30 mouse cellular contexts compared by ENCODE assay signal in genomic region chr5:30415876-30416275, GRCm38 (mm10). TPM values are rescaled to one million over a fixed set of nuclear protein-coding genes. Genes with fewer than 3 reads are reported as not detected.
DNase-seq lines count a peak whose midpoint lies in the region; ATAC-seq lines count a peak whose summit lies in the region.
"Had no signal": no experiment of that assay in that cellular context is flagged by ENCODE, and none has a peak within 500 bp of the region (broad histone marks: within the 10 kb centered on the region; RNA-seq: fewer than 3 reads in every experiment).

No protein-coding gene starts in this region.

- no peak overlapping the region for H3K9ac ChIP-seq in hindbrain, embryonic 15.5 days
- no peak overlapping the region for H3K9ac ChIP-seq in hindbrain, embryonic 12.5 days
- H3K9ac ChIP-seq: embryonic facial prominence, embryonic 15.5 days; heart, embryonic 13.5 days; limb, embryonic 12.5 days; liver, embryonic 12.5 days had no signal

- no peak for ATAC-seq in hindbrain, embryonic 15.5 days (ENCODE audit: low FRiP score, low read depth)
- no peak for ATAC-seq in hindbrain, embryonic 12.5 days (ENCODE audit: low FRiP score)
- no peak for ATAC-seq in megakaryocyte progenitor cell, adult 5-6 weeks (replicated peaks; ENCODE audit: poor library complexity)
- ATAC-seq: CD4-positive, CD25-positive, alpha-beta regulatory T cell, adult 4 months; liver, embryonic 12.5 days had no signal

- no peak overlapping the region for H3K4me2 ChIP-seq in hindbrain, embryonic 15.5 days
- H3K4me2 ChIP-seq in hindbrain, embryonic 12.5 days (replicated peaks), result no peak overlapping the region
- H3K4me2 ChIP-seq: embryonic facial prominence, embryonic 15.5 days; heart, embryonic 13.5 days; limb, embryonic 12.5 days; liver, embryonic 12.5 days had no signal

- intact Hi-C loops in gastrocnemius, postnatal 36 days (cut with DNase I), result no loop called here

- H3K4me3 ChIP-seq in hindbrain, embryonic 15.5 days, result no peak overlapping the region
- H3K4me3 ChIP-seq in hindbrain, embryonic 12.5 days, result no peak overlapping the region
- H3K4me3 ChIP-seq: embryonic facial prominence, embryonic 15.5 days; heart, embryonic 13.5 days; limb, embryonic 12.5 days; liver, embryonic 12.5 days; midbrain, embryonic 10.5 days had no signal

- H3K27me3 ChIP-seq in hindbrain, embryonic 15.5 days, result no peaks in the 10 kb centered on the region
- no peaks in the 10 kb centered on the region for H3K27me3 ChIP-seq in hindbrain, embryonic 12.5 days
- H3K27me3 ChIP-seq: embryonic facial prominence, embryonic 15.5 days; heart, embryonic 13.5 days had no signal

- DNase-seq in cerebellum, adult 11-12 months, result peak; percentile 52
- DNase-seq in cerebellum, adult 11 months, result no peak
- peak; percentile 13 for DNase-seq in thymus, postnatal 14 days
- DNase-seq in thymus, postnatal 10 days (ENCODE audit: low spot score in 2 of 2), result no peak
- no peak for DNase-seq in gastrocnemius, postnatal 36 days
- DNase-seq: heart, adult 11 months; kidney, adult 8-10 months; kidney, postnatal 14 days; layer of hippocampus, adult 9-11 months; lung, adult 2 months; lung, postnatal 4 days; right cerebral cortex, adult 18-20 months; thymus, postnatal 36 days had no signal

- no peaks in the 10 kb centered on the region for H3K9me3 ChIP-seq in hindbrain, embryonic 15.5 days
- H3K9me3 ChIP-seq in hindbrain, embryonic 12.5 days (replicated peaks), result no peaks in the 10 kb centered on the region
- H3K9me3 ChIP-seq: embryonic facial prominence, embryonic 15.5 days; G1E; heart, embryonic 13.5 days; limb, embryonic 12.5 days; liver, embryonic 12.5 days; midbrain, embryonic 10.5 days had no signal

- H3K4me1 ChIP-seq in hindbrain, embryonic 15.5 days (replicated peaks), result peaks cover 11% of the 10 kb centered on the region
- peaks cover 10% of the 10 kb centered on the region for H3K4me1 ChIP-seq in hindbrain, embryonic 12.5 days
- H3K4me1 ChIP-seq: embryonic facial prominence, embryonic 15.5 days; limb, embryonic 12.5 days; liver, embryonic 12.5 days had no signal

- 54% methylated on average over 4 of the region's 4 CpGs for whole genome bisulfite sequencing in hindbrain, embryonic 15.5 days
- WGBS in hindbrain, embryonic 12.5 days, result 65% methylated on average over 4 of the region's 4 CpGs

- H3K36me3 ChIP-seq in hindbrain, embryonic 15.5 days, result no peaks in the 10 kb centered on the region
- H3K36me3 ChIP-seq in hindbrain, embryonic 12.5 days, result no peaks in the 10 kb centered on the region
- H3K36me3 ChIP-seq: embryonic facial prominence, embryonic 15.5 days; G1E; heart, embryonic 13.5 days; limb, embryonic 12.5 days; liver, embryonic 12.5 days; midbrain, embryonic 10.5 days had no signal

- peak overlapping the region; percentile 45; the same call in 1 of the 2 replicates for H3K27ac ChIP-seq in hindbrain, embryonic 15.5 days (replicated peaks)
- no peak overlapping the region for H3K27ac ChIP-seq in hindbrain, embryonic 12.5 days
- H3K27ac ChIP-seq: embryonic facial prominence, embryonic 15.5 days; heart, embryonic 13.5 days; limb, embryonic 12.5 days; liver, embryonic 12.5 days; midbrain, embryonic 10.5 days had no signal

RNA-seq across cellular contexts. Expression of gene Otof, which starts 45.9 kb away (rescaled TPM):
- 6.8 and 7.9 TPM in 2 replicates for polyA plus RNA-seq in hindbrain, embryonic 15.5 days (2015; fragmentation: Nextera tagmentation; extraction: Ambion mirVana)
- 0.82 and 1.1 TPM in 2 replicates for polyA plus RNA-seq in hindbrain, embryonic 12.5 days (2016; fragmentation: Nextera tagmentation; extraction: Ambion mirVana)
- total RNA-seq in gastrocnemius, postnatal 36 days (2021), result under 1 TPM; 0.05 to 0.18 TPM
- total RNA-seq in megakaryocyte progenitor cell, adult 5-6 weeks (2015), result not detected in 2 replicates
- total RNA-seq in megakaryocyte progenitor cell, adult 5-6 weeks (2017), result 0.08 TPM in 1 of 2 replicates, not detected in the other
- total RNA-seq: heart, postnatal 25 days; monocyte, adult 5-6 weeks had no signal
- polyA plus RNA-seq: CD4-positive, CD25-positive, alpha-beta regulatory T cell, adult 4 months; G1E had no signal

RNA-seq across cellular contexts. Expression of gene 1700001C02Rik, which starts 50.0 kb away (rescaled TPM):
- 1.5 and 1.6 TPM in 2 replicates for polyA plus RNA-seq in hindbrain, embryonic 15.5 days (2015; fragmentation: Nextera tagmentation; extraction: Ambion mirVana)
- polyA plus RNA-seq in hindbrain, embryonic 12.5 days (2016; fragmentation: Nextera tagmentation; extraction: Ambion mirVana), result 1.0 and 1.2 TPM in 2 replicates
- not detected for total RNA-seq in gastrocnemius, postnatal 36 days (2021)
- total RNA-seq in megakaryocyte progenitor cell, adult 5-6 weeks (2015), result not detected in 2 replicates
- total RNA-seq in megakaryocyte progenitor cell, adult 5-6 weeks (2017), result not detected in 2 replicates
- total RNA-seq: adrenal gland, postnatal 4 days; G1E; gastrocnemius, adult 18-20 months; heart, postnatal 25 days; monocyte, adult 5-6 weeks had no signal
- polyA plus RNA-seq: CD4-positive, CD25-positive, alpha-beta regulatory T cell, adult 4 months; G1E; heart, embryonic 13.5 days; intestine, embryonic 14.5 days; limb, embryonic 12.5 days; liver, embryonic 12.5 days; midbrain, embryonic 10.5 days; neural tube, embryonic 11.5 days; small intestine, adult 2 months had no signal

Comparison
In these comparisons a context has a peak if more than half of its experiments do, and no peak if none do; other contexts are left out.
1. DNase-seq: peak in cerebellum, adult 11-12 months (single experiment) and thymus, postnatal 14 days (single experiment); none in cerebellum, adult 11 months (single experiment), thymus, postnatal 10 days (0 of 2) and gastrocnemius, postnatal 36 days (0 of 2).